Mouse (Mus musculus) CD4-positive, CD25-positive, alpha-beta regulatory T cell (primary cell): ENCODE data around the gene Cfap44. TPM values are rescaled to one million over a fixed set of nuclear protein-coding genes. Genes with fewer than 3 reads are reported as not detected.

Source experiments
- polyA plus RNA-seq: library from polyadenylated mRNA; unstranded; fragments of 100-300 nt; shearing (Covaris generic); gene quantifications from one replicate; pipeline ENCODE4 v1.2.1, GENCODE M21; 2017

The Cfap44 gene
- polyA plus RNA-seq, result not detected

GRCm38 (mm10) chr16:44394577-44395243, at the start of gene Cfap44:
Gene Cfap44 (plus strand): TSS chr16:44394796.

GRCm38 (mm10) chr16:44347071-44347901, 47.3 kb upstream of the Cfap44 start, which contains the start of gene Spice1:
Gene Spice1 (plus strand): TSS chr16:44347121.

Other genes with a start within 250 kb of the Cfap44 start
- 7.1 TPM for gene Usf3, start 221.6 kb upstream of the Cfap44 start, polyA plus RNA-seq
- 82.8 TPM for gene Sidt1, start 61.6 kb upstream of the Cfap44 start, polyA plus RNA-seq
- 49.5 TPM for gene Spice1, start 47.7 kb upstream of the Cfap44 start, polyA plus RNA-seq
- gene Boc, start 164.1 kb downstream of the Cfap44 start, polyA plus RNA-seq, result 0.87 TPM